Mouse (Mus musculus) cerebellum, adult 8-10 months (tissue): ENCODE measurements around the gene Orai1.
"Not testable (repeated sequence)": the region's sequence is repeated elsewhere in the genome, so short reads cannot be mapped to it uniquely, and the experiment has no call there.

Source experiments
- DNase-seq: peaks from one replicate; pipeline ENCODE4 v3.0.0; 2022

Gene Orai1

DNA sequence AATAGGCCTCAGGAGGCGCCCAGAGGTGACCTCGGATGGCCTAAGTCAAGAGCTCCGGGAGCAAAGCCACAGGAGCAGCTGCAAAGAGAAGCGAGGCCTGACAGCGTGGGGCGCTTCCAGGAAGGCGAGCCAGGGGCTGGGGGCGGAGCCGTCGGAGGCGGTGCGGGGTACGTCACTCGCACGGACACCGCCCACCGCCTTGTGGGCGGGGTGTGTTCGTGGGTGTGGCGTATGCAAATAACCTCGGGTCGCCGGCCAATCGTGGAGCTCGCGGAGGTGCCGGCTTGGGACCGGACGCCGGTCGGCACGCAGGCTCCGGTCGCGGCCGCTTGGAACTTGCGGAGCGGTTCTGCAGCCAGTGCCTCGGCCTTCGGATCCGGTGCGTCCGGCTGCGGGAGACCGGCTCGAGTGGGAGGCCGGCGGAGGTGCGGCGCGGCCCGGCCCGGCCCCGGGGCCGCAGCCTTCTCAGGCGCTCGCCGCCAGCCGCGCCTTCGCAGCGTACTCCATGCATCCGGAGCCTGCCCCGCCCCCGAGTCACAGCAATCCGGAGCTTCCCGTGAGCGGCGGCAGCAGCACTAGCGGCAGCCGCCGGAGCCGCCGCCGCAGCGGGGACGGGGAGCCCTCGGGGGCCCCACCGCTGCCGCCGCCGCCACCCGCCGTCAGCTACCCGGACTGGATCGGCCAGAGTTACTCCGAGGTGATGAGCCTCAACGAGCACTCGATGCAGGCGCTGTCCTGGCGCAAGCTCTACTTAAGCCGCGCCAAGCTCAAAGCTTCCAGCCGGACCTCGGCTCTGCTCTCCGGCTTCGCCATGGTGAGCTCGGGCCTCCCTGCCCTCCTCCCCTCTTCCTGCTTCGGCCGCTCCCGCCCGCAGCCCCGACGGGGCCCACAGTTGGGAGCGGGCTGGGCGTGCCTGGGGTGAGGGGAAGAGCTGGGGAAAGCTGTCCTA is at the start of gene Orai1:
Gene Orai1, plus strand, starts transcription at position 322 of the 949 bp plus-strand sequence.
- peak; percentile 97 for DNase-seq

DNA sequence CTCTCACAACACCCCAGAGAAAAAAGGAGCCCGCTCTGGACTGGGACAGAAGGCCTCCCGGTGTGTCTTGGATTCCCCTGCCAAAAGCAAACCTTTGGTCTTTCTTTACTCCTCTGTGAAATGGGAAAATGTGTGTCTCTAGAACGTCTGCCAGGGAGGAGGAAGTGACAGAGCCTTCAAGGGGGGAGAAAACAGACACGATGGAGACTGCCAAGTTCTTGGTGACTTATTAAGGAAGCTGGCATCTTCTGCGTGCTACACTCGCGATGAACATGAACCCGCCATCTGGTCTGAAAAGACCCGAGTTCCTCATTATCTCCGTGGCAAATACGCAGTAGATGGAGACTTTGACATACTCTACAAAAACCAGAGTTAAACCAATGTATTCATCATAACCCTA is 49.4 kb upstream of the Orai1 start:
- no peak for DNase-seq

DNA sequence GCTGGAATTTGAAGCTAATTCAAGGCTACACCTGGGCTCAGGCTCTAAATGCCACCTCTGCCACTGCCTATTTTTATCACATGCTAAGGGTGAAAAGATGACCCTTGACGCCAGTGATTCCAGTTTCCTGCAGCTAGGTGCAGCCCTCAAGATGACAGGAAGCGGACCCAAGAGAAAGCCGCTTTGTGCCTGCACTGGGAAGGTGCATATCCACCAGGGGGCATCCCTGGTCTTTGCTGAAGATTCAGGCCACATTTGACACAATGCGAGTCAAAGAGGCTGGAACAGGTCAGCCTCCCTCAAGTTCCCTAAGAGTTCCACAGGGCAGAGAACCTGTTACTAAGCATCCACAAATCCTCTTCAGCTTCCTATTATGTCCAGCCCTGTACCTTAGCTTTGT is 46.6 kb upstream of the Orai1 start:
- DNase-seq, result peak; percentile 72

DNA sequence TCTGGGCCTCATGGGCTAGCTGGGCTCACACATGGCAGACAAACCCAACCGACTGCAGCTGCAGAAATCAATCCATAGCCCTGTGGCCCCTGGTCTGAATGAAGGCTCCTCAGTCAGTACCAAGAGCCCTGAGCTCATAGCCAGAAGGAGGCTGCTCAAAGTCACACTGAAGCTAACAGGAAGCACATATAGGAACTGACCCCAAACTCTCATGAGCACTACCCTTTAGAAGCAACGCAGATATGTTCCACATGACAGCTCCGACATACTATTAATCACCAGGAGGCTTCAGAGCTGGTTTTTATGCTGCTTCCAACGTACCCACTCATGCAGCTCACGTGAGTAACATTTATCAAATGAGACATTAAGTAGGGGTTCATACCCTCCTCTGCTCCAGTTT is 44.8 kb upstream of the Orai1 start:
- no peak for DNase-seq

DNA sequence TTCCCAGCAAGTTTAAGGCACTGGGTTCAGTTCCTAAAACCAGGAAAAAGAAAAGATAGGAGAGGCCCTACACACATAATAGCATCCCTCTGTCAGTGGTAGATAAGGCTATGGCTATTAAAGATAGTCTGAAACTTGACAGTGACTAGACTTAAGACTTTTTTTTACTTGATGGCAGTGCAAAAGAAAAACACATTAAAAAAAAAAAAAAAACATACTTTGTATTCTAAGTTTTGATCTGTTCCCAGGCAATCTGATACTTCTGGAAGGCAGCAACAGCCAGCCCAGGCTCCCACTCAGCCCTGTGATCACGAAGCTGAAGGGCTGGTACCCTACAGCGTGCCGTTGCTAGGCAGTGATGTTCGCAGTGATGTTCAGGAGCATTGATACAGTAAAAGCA is 43.4 kb upstream of the Orai1 start:
- DNase-seq, result no peak

DNA sequence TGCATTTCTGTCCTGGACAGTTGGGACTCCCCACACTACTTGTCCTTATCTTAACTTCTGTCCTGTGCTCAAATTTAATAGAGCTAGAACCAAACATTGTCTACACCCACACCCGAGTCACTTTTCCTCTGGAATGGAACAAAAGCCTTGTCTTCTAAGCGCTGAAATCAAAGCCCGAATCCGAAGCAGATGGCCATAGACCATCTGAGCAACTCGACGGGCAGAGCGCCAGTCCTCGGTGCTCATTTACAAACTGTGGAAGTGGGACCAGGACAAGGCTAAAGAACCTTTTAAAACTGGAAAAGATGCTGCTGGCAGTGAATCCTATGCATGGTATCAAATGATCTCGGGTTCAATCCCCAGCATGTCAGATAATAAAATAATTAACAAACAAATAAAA is 42.8 kb upstream of the Orai1 start:
- peak; percentile 71 for DNase-seq

DNA sequence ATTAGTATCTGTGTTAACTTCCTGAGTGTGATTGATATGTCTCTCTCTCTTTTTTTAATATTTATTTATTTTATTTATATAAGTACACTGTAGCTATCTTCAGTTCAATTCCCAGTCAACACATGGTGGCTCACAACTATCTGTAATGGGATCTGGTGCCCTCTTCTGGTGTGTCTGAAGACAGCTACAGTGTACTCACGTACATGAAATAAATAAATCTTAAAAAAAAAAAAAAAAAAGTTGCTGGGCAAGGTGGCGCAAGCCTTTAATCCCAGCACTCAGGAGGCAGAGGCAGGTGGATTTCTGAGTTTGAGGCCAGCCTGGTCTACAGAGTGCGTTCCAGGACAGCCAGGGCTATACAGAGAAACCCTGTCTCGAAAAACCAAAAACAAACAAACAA is 40.2 kb upstream of the Orai1 start:
- not testable (repeated sequence) for DNase-seq

DNA sequence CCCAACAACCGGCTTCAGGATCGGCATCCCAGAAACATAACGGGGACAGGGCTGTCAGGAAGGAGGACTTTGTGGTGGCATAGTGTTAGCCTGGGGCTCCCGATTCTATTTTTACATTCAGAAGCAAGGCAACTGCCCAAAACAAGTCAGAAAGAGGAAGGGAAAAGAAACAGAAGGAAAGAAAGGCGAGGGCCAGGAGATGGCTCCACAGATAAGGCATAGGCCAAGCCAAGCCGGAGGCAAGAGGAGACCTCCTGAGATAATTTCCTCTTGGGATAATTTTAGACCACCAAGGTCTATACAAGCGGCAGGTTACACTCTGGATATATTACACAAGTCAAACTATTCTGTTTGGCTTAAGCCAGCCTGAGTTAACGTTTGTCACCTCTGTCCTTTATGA is 35.9 kb upstream of the Orai1 start:
- DNase-seq, result no peak

DNA sequence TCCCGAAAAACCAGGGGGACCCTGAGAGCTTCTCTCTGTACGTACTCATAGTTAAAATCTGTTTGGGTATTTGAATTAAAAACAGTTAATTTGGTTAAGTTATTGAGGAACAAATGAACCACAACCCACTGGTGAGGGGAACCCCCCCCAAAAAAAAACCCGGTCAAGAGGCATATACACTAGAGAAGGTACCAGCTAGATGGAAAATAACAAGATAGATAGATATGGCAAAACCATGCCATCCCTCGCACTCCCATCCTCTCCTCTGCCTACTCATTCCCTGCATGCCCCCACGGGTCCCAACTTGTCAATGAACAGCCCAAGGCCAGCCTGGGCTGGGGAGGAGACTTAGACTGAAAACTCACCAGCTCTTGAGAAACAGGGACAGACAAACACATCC is 30.4 kb upstream of the Orai1 start:
- DNase-seq, result no peak

DNA sequence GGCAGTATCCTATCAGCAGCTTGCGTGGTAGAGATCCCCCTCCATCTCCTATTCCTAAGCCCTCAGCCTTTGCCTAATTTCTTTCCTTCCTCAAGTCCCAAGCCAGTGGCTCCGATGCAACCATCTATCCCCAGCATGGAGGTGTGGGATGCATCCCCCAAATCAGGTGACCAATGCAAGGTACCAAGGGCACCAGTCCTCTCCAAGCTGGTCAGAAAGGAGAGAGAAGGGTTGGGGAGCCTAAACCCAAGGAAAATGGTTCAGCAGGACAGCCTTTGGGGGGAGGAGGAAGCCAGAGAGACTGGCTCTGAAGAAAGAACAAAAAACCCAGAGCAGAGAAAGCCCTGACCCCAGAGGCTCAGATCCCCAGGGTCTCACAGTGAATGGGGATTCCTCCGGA is 29.6 kb upstream of the Orai1 start:
- DNase-seq, result no peak

DNA sequence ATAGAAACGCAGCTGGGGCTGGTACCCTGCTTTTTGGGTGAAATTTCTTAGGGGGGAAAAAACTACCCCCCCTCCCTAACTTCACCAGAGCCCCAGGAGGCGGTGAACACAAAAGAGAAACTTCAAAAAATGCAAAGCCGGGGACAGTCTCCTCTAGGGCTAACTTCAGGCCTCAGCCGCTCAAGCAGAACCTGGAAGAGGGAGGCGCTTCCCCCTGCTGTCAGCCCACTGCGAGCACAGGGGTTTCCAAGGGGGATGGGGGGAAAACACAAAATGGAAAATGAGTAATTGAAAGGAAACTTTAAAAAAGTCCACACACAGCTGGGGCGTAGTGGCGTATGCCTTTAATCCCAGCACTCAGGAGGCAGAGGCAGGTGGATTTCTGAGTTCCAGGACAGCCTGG is 28.8 kb upstream of the Orai1 start:
- DNase-seq, result no peak

DNA sequence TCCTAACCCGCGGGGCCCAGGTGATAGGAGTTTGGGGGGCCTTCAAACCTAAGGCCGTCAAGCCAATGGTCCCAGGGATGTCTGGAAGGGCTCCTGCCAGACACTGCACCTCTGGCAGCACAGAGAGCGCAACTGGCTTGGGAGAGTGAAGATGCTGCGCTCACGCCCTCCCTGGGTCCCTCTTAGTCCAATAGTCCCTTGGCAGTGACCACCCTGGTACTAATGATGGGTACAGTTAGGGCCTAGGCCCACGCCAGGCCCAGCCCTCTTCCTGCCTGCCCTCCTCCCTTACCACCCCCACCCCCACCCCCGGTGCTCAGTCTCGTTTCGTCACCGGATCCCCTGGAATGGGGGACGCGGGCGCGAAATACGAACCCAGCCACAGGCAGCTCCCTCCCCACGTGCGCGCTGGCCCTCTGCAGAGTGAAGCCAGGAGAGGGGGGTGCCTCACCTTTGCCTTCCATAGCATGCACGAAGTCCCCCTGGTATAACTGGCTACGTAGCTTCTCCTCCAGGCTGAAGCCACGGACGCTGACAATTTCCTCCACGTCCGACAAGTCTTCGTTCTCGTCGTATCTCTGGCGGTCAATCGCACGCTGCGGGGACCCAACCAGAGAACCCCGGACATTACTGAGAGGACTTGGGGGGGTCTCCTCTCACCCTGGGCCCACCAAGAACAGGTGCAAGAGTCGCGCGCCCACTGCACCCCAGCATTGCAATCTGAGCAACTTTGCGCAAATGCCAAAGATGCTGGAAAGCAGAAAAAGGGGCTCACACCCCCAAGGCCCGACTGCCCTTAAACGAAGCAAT is 27.5 kb upstream of the Orai1 start:
- DNase-seq, result no peak

DNA sequence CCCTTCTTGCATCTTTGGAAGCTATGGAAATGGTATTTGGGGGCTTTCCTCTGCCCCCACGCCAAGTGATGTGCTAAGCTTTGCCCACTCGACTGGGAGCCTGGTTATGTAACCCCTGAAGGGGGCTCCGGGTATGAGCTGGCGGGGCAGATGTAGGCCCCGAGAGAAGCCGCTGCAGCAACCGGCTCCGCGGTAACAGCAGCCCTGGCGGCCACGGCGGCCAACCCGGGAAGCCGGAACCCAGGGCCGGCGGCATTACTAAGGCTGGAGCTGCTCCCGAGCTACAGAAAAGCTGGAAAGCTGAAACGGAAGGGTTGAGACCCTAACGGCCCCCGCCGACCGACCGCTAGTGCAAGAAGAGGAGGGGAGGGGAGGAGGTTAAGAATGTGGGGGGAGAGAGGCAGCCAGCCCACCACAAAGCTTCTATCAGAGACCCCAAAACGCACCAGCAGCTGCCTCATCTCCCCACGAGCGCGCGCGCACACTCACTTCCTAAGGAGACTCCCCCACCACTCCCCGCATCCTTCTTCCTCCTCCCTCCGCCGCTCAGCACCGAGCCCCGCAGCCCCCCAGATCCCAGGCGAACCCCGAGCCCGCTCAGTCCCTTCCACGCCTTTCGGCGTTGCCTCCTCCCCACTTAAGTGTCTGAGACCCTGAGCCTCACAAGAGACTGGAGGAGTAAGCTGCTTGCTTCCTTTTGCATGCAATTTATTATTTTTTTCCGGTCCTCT is 26.7 kb upstream of the Orai1 start:
- DNase-seq, result peak; percentile 61

DNA sequence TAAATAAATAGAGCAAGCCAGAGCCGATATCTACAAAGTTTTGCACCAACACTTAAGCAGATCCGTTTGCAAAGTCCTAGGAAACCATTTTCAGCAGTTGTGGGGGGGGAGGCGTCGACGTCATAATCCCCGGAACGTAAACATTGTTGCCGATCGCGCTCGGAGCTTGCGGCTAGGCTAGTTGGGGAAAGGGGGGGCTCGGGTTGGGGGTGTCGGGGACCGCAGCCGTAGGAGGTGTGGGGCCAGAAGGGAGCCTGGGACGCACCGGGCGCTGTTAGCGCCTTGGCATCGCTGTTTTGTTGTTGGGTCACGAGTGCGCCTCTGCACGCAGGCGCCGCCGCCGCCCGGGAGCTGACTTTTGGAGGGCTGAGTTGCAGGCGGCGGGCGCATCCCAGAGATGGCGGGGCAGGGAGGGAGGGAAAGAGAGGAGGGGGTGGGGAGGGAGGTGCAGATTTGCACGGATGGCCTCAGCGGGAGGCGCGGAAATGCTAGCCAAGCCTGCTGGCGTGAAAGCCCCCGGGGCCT is 25.8 kb upstream of the Orai1 start:
- DNase-seq, result peak; percentile 74

DNA sequence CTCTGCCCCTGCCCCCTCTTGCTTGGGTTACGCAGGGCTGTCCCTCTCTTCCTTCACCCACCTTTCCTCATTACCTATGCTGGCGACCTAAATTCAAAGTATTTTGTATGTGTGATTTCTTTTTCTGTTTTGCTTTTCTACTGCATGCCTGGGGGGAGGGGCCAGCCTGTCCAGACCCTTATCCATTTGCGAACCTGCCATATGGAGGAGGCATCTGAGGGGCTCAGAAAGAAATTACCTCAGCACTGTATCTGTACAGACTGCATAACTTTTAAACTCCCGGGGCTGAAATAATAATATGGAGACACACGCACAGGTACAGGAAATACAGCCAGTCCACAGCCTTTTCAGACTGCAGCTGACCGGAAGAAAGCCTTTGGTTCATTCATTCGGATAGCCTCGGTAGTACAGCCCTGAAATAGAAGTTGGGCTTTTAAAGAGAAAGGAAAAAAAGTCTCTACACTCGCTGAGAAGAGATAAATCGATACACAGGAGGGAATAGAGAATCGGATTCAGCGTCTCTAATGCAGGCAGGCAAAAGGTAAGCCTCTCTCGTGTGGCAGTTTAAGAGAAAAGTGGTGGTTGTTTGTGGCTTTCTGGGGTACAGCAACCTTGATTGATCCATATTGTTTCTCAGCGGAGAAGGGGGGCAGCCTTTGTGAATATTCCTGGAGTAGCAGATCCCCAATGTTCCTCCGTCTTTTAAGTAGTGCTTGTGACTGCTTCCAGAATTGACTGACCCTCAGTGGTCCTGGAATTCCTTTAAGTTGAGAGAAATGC is 25.1 kb upstream of the Orai1 start, which contains the start of gene Kdm2b:
Gene Kdm2b, minus strand, starts transcription at position 273 of the 780 bp plus-strand sequence.
- DNase-seq, result no peak

DNA sequence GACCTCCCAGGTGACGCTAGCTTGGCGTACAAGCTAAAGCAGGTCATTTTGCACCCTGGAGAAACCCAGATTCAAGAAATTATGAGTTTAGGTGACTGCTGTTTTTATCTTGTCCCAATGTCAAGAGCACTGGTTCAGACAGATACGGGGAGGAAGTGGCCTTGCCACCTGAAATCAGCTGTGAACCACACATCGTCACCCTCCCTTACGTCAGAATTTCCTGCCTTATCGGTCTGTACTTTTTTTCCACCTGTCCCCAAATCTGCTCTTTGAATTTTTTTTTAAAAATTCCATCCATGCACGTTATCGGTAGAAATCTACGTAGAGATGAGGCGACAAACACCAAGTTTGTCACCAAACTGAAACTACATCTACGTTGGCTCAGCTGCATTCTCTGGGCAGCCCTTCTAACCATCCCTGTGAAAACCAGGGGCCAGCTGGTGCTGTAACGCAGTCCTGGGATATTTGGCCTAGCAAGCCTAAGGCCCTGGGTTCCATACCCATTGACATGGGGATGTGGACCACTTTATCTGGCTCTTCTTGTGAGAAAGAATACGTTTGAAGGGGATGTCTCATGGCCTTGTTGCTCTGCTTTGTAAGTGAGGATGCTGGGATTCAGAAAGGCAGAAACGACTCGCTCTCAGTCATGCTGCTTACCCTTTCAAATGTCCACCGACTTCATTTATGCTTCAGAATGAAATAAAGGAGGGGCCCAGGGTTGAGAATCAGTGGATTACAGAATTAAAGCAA is 24.3 kb upstream of the Orai1 start:
- DNase-seq, result no peak

DNA sequence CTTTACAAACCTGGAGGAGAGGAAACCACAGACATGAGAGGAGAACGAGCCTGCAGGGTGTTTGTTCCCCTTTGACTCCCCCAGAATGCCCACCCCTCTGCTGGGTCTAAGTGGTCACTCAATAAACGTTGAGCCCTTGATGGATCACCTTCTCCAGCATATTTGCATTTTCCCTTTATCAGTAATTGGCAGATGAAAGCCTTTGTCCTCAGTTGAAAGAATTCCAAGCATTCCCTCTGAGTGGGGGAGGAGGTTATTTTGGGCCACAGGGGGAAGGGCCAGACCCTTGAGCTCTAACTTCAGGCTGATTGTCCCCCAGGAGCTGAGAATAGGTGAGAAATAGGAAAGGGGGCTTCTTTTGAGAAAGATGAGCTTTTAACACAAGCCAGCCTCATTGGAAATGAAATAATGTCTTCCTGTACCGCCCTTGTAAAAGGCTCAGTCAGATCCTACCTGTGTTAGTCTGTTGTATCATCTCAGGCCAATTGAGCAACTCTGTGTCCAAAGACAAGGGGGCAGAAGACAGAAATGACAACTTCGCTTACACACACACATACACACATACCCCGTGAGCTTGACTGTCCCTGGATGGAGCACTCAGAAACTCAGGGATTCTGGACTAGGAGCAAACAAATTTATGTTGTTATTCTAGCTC is 23.4 kb upstream of the Orai1 start:
- DNase-seq, result no peak

DNA sequence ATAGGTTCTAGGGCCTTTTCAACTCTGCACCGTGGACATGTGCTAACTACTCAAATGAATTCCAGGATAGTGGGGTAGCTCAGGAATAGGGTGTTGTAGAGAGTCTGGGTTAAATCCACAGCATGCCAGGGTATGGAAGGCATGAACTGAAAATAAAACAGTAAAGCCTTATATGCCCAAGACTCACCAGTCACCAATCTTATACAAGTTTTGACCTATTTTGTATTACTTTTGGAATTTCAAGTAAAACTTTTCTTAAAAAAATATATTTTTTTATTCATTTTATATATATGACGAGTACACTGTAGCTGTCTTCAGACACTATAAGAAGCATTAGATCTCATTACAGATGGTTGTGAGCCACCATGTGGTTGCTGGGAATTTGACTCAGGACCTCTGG is 21.1 kb upstream of the Orai1 start:
- DNase-seq, result no peak

DNA sequence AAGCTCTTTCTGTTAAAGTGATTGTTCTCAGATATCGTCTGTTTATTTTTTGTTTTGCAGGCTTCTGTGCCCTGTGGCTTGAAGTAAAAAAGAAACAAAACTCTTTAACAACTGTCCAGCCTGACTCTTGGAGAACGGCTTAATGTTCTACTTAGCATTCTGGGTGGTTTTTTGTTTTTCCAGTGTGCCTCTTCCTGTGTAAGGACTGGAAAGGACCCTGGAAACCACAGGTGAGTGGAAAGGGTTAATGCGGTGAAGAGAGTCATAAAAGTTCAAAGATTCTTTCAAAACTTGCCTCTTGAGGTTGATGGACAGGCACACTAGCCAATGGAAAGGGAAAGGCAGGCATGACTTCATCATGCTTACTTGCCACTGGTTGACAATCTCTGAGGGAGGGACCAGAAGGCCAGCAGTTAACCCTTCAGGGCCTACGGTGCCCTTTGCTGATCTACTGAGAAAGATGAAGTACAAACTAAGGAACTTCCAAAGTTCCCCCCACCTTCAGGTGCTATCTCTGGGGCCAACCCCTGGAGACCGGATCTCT is 20.5 kb upstream of the Orai1 start:
- no peak for DNase-seq

DNA sequence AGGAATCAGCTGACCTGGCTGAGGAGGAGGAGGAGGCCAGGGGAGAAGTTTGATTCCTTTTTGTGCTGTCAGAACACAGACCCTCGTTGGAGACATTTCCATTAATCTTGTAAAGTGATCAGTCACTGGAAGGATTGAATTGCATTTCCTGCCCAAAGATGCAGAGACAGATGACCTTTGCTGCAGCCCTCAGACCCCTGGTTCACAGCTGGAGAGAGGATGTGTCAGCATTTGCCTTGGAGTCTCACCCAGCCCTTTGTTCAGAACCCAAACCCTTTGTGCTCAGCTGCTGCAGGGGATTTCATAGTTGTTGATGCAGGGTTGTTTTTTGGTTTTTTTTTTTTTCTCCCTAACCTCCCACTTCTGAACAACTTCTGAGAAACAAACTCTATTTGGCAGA is 20.0 kb upstream of the Orai1 start:
- no peak for DNase-seq
